Mouse (Mus musculus) neural tube, embryonic 12.5 days (tissue): Measurements from ENCODE around the gene Dcaf6. TPM values are rescaled to one million over a fixed set of nuclear protein-coding genes. Genes with fewer than 3 reads are reported as not detected.

Experiments used
- ATAC-seq: fragments of 200-750 bp; cut with Nextera tagmentation; 2 replicates; pipeline ENCODE4 v1.8.0; 2017; ENCODE audit warnings: low read depth, mild to moderate bottlenecking, moderate TSS enrichment, moderate library complexity; ENCODE audit not compliant: low FRiP score
- H3K27ac ChIP-seq: fragments of 300-500 bp; sonication (generic); 2 replicates; pipeline ENCODE4 v1.5.1; 2016
- H3K27me3 ChIP-seq: fragments of 300-500 bp; sonication (generic); replicated peaks from 2 replicates; pipeline ENCODE4 v1.6.1; 2016; ENCODE audit warnings: mild to moderate bottlenecking
- H3K36me3 ChIP-seq: fragments of 300-500 bp; sonication (generic); 2 replicates; pipeline ENCODE4 v1.6.1; 2016; ENCODE audit warnings: mild to moderate bottlenecking
- H3K4me1 ChIP-seq: fragments of 300-500 bp; sonication (generic); 2 replicates; pipeline ENCODE4 v1.6.1; 2016
- H3K4me2 ChIP-seq: fragments of 300-500 bp; sonication (generic); replicated peaks from 2 replicates; pipeline ENCODE4 v1.6.1; 2016; ENCODE audit warnings: mild to moderate bottlenecking
- H3K4me3 ChIP-seq: fragments of 300-500 bp; sonication (generic); 2 replicates; pipeline ENCODE4 v1.5.1; 2016
- H3K9ac ChIP-seq: fragments of 300-500 bp; sonication (generic); 2 replicates; pipeline ENCODE4 v1.6.1; 2016; ENCODE audit warnings: mild to moderate bottlenecking
- H3K9me3 ChIP-seq: fragments of 300-500 bp; sonication (generic); 2 replicates; pipeline ENCODE4 v1.6.1; 2016; ENCODE audit warnings: mild to moderate bottlenecking
- WGBS: fragments of 180-500 bp; shearing (Covaris S2); methylation state at CpG from one replicate; pipeline ENCODE4 v1.1.7; 2016; 5-methylcytosine and 5-hydroxymethylcytosine counted together
- polyA plus RNA-seq: library from polyadenylated mRNA; unstranded; fragments of >200 nt; fragmentation: Nextera tagmentation; extraction: Ambion mirVana; gene quantifications from 2 replicates; pipeline ENCODE4 v1.2.1, GENCODE M21; 2016

Gene Dcaf6
- polyA plus RNA-seq, 1 experiment from 2014 or later, result 12.6 TPM

DNA sequence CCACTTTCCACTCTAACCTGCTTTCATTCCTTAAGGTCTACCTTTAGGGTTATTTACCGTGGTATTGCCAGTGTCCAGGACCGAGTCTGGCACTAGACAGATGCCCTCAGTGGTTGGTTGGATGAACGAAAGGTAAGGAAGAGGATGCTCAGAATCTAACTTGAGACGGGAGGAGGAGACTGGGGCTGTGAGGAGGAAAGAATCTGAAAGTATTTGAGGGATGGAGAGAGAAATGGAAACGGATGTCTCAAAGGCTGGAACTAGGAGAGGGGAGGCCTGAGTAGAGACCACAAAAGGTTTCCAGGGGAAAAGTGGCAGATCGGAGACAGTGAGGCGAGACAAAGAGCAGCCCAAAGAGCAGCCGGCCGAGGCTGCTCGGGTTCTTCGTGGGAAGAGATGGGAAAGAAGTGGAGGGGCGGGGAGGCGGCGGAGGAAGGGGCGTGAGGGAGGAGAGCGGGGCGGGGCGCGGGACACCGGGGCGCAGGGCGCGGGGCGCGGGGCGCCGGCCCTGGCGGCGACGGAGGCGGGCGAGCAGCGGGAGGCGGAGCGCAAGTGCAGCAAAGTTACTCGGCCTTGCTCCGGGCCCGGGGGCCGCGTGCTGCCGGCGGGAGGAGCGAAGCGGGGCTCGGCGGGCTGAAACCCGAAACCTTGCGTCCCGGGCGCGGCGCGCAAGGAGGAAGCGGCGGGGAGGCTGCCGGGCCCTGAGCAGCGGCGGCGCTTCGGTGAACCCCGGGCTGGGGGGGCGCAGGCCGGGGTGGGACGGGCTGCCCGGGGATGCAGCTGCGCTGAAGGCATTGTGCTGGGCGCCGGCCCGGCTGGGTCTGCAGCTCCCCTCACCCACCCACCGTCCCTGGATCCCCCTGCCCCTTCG, 178.7 kb downstream of the Dcaf6 start:
- WGBS, result under 1% methylated on average over 62 of the region's 71 CpGs
- Histone ChIP-seq H3K4me3 (peak overlapping the region; percentile 82), H3K4me2 (peak overlapping the region; percentile 89), H3K27me3 (0 out of 2 replicates have a peak, but pooled peaks cover 3% of the 10 kb centered on the region), H3K9me3 (no peaks in the 10 kb centered on the region), H3K9ac (peak overlapping the region; percentile 87), H3K36me3 (no peaks in the 10 kb centered on the region), H3K27ac (peak overlapping the region; percentile 80), H3K4me1 (peaks cover 38% of the 10 kb centered on the region)
- ATAC-seq, result peak; percentile 83

- ATAC-seq, result no peak
- Histone ChIP-seq H3K9ac (peak overlapping the region; percentile 87), H3K27me3 (0 out of 2 replicates have a peak, but pooled peaks cover 3% of the 10 kb centered on the region), H3K4me2 (peak overlapping the region; percentile 89), H3K9me3 (no peaks in the 10 kb centered on the region), H3K4me1 (peaks cover 38% of the 10 kb centered on the region), H3K27ac (peak overlapping the region; percentile 80; the same call in 1 of the 2 replicates), H3K4me3 (no peak overlapping the region; the same call in 1 of the 2 replicates), H3K36me3 (no peaks in the 10 kb centered on the region)
- WGBS, result 13% methylated on average over 10 of the region's 10 CpGs
Measured at GRCm38 (mm10) chr1:165280741-165281140, 179.5 kb downstream of the Dcaf6 start.

Other genes with a start within 250 kb of the Dcaf6 start
- 108 TPM in 2 replicates for gene Tiprl, start 223.5 kb downstream of the Dcaf6 start, polyA plus RNA-seq
- 3.0 and 3.1 TPM in 2 replicates for gene Gpr161, start 164.7 kb downstream of the Dcaf6 start, polyA plus RNA-seq
- gene Mpc2, start 162 bp upstream of the Dcaf6 start, polyA plus RNA-seq, result 141 and 145 TPM in 2 replicates
- gene Adcy10, start 24.7 kb upstream of the Dcaf6 start, polyA plus RNA-seq, result 0.09 and 0.25 TPM in 2 replicates
- 140 and 147 TPM in 2 replicates for gene Mpzl1, start 174.1 kb upstream of the Dcaf6 start, polyA plus RNA-seq
- 13.8 and 15.2 TPM in 2 replicates for gene Rcsd1, start 249.3 kb upstream of the Dcaf6 start, polyA plus RNA-seq